Mouse (Mus musculus): Measurements from ENCODE around the gene Gnat3.

- TF ChIP-seq CTCF (IDR thresholded peaks at IDR 0.05; ENCODE audit: extremely low read depth, insufficient read depth, insufficient read length, insufficient replicate concordance) (no peak), POLR2A (IDR thresholded peaks at IDR 0.05; ENCODE audit: low read depth, low read length) (no peak)
These were observed 37.8 kb downstream of the Gnat3 start for GRCm38 (mm10) chr5:18000185-18000584.

All from spleen, adult 2 months (tissue).